Mouse (Mus musculus): ENCODE measurements around the gene Acot7.

DNA sequence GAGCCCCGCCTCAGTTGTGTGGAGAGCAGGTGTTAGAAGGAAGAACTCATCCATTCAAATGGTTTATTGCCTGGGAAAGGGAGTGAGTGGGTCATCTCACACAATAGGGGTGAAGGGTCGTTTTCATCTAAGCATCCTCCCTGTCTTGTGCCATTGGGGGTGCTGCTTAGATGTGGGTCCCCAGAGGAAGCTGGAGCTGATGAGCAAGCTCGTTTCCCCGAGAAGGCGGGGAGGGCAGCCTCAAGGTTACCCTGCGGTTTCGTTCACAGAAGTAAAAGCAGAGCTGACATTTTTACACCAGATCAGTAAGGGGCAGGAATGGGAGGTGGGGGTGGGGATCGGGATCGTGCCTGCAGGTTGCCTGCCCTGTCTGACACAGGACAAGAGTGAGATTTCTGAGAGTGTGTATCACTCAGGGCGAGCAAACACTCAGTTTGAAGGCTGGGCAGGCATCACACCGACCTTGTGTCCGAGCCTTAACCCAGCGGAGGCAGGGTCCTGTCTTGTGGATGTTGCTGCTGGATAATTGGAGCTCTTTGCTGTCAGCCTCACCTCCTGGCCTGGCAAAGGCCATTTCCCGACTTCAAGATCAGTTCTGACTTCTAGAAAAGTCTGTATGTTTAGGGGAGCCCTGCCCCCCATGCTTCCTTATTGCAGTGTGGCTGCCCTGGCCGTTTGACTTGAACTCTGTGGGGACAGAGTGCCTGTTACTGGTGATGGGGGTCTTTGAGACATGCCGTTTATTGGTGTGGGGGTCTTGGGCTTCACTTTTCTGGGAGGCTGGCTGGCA is 1.2 kb downstream of the Acot7 start:
- TF ChIP-seq POLR2A (IDR thresholded peaks at IDR 0.05; ENCODE audit: borderline replicate concordance, extremely low read depth, low read depth, low read length) (peak; percentile 19; the same call in 1 of the 2 replicates), CTCF (IDR thresholded peaks at IDR 0.05; ENCODE audit: insufficient read depth, low read length) (no peak)

Data from lung, adult 2 months (tissue).